Mouse (Mus musculus) heart, adult 2 months (tissue): ENCODE measurements around the gene Zfp719. TPM values are rescaled to one million over a fixed set of nuclear protein-coding genes. Genes with fewer than 3 reads are reported as not detected.
A peak's percentile ranks its signal among the peaks of the same experiment; 100 is the strongest.

Source experiments
- DNase-seq, 2 experiments: peaks; one replicate each; pipeline ENCODE4 v3.0.0; 2021
- H3K27ac ChIP-seq: fragments of 200-600 bp; 2 replicates; pipeline ENCODE4 v1.8.1; 2022
- H3K27me3 ChIP-seq: fragments of 200-500 bp; 2 replicates; pipeline ENCODE4 v1.6.1; 2012; ENCODE audit warnings: mild to moderate bottlenecking, low read length, inconsistent platforms, mixed read lengths; ENCODE audit not compliant: control insufficient read depth, insufficient read depth
- H3K36me3 ChIP-seq: fragments of 200-500 bp; 2 replicates; pipeline ENCODE4 v1.6.1; 2012; ENCODE audit warnings: low read length, inconsistent platforms; ENCODE audit not compliant: control insufficient read depth, insufficient read depth
- H3K4me1 ChIP-seq: fragments of 200-500 bp; 2 replicates; pipeline ENCODE4 v1.6.1; 2011; ENCODE audit warnings: low read length; ENCODE audit not compliant: control insufficient read depth, insufficient read depth
- H3K4me3 ChIP-seq: fragments of 200-600 bp; 2 replicates; pipeline ENCODE4 v1.8.1; 2022
- H3K79me2 ChIP-seq: fragments of 200-500 bp; replicated peaks from 2 replicates; pipeline ENCODE4 v1.6.1; 2012; ENCODE audit warnings: mild to moderate bottlenecking, inconsistent platforms, low read length, moderate library complexity, mixed read lengths; ENCODE audit not compliant: control insufficient read depth, insufficient read depth
- H3K9ac ChIP-seq: fragments of 200-500 bp; 2 replicates; pipeline ENCODE4 v1.6.1; 2012; ENCODE audit warnings: low read depth, mild to moderate bottlenecking, control low read depth, inconsistent platforms, low read length, mixed read lengths
- CTCF ChIP-seq: fragments of 200-600 bp; IDR thresholded peaks from 2 replicates; pipeline ENCODE4 v1.8.1; 2022; ENCODE audit warnings: antibody characterized with exemption, mild to moderate bottlenecking, moderate library complexity
- EP300 ChIP-seq: fragments of 200-500 bp; IDR thresholded peaks from 2 replicates; pipeline ENCODE4 v1.6.1; 2011; ENCODE audit warnings: low read depth, low read length, control low read depth; ENCODE audit not compliant: insufficient read depth
- POLR2A ChIP-seq: fragments of 200-500 bp; IDR thresholded peaks from 2 replicates; pipeline ENCODE4 v1.6.1; 2011; ENCODE audit warnings: mild to moderate bottlenecking, low read depth, low read length, control low read depth; ENCODE audit not compliant: insufficient read depth
- WGBS: fragments of 180-500 bp; shearing (Covaris S2); methylation state at CpG from one replicate; pipeline ENCODE4 v1.1.7; 2018; 5-methylcytosine and 5-hydroxymethylcytosine counted together
- intact Hi-C: fragments of 180-260 bp; cut with DNase I; formaldehyde crosslinking; loops from one replicate; pipeline ENCODE4 v1.15.1; 2025
- polyA plus RNA-seq: library from polyadenylated mRNA; depleted of rRNA; stranded (reverse); fragments of >200 nt; gene quantifications from 2 replicates; pipeline ENCODE4 v1.2.3, GENCODE M21; 2012
- total RNA-seq, 2 experiments: library from RNA; stranded (reverse); gene quantifications; 2 replicates each; pipeline ENCODE4 v1.2.3; 2021

Gene Zfp719
- total and polyA plus RNA-seq, 3 experiments = 1.4 to 5.9 (median 3.8) TPM

DNA sequence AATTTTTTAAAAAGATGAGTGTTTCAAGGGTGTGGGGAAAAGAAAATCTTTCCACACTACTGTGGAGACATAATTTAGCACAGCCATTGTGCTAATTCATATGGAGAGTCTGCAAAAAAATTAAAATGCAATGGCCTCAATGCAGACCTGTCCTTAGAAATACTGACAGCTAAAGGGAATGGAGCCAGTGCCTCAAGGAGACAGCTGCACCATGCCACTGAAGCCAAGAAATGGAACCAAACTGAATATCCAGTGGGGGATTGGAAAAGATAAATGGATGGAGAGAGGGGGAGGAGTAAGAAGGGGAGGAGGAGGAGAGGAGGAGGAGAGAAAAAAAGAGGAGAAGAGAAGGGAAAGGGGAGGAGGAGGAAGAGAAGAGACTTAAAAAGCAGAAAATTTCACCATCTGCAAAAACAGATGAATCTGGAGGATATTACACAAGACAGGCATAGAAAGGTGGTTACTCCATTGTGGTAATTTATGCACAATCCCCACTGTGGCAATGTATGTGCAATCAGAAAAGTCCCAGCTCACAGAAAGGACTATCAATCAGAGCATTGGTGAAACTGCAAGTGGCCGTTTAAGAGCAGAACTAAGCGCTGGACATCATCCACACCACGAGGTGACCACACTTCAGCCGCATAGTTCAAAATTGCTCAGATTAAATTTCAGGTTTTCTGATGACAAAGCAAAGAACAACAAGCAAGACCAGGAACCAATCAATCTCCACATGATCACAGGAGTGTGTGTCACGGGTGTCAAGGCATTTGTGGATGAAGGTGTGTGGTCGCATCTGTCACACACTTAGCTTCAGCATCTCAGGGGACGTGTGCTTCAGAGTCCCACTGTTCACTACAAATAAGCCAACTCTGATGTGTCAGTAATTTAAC is 33.5 kb upstream of the Zfp719 start:
- intact Hi-C loops = no loop called here
- H3K36me3 ChIP-seq = no peaks in the 10 kb centered on the region
- no peak overlapping the region for H3K27ac ChIP-seq
- no peak overlapping the region for H3K4me3 ChIP-seq
- no peak for DNase-seq
- H3K9ac ChIP-seq = no peak overlapping the region
- TF ChIP-seq EP300 (no peak), POLR2A (no peak)
- H3K27me3 ChIP-seq = no peaks in the 10 kb centered on the region; the same call in 1 of the 2 replicates
- no peaks in the 10 kb centered on the region for H3K79me2 ChIP-seq
- WGBS = 53% methylated on average over 7 of the region's 7 CpGs
- H3K4me1 ChIP-seq = no peaks in the 10 kb centered on the region

DNA sequence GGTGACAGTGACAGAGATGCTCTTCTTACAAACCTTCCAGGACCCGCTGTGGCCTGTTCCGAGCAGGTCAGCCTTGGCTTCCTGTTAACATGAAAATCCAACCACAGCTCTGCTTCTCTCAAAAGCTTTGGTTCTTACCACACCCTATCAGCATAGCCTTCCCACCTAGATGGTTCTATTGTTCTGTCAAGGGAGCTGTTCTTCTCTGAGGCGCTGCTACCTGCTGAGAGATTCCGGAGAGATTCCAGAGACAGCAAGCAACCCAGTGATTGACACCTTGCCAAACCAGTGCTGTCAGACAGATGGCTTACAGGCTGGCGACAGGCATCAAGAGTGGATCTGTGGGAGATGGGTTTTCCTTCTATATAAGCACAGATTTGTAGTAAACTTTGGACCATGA is 31.7 kb upstream of the Zfp719 start:
- intact Hi-C loops = no loop called here
- no peak overlapping the region for H3K9ac ChIP-seq
- H3K4me3 ChIP-seq = no peak overlapping the region
- WGBS = 34% methylated on average over 5 of the region's 5 CpGs
- no peak overlapping the region for H3K27ac ChIP-seq
- H3K4me1 ChIP-seq = no peaks in the 10 kb centered on the region
- TF ChIP-seq POLR2A (no peak), CTCF (no peak), EP300 (no peak)
- H3K79me2 ChIP-seq = no peaks in the 10 kb centered on the region
- H3K27me3 ChIP-seq = no peaks in the 10 kb centered on the region; the same call in 1 of the 2 replicates
- DNase-seq = no peak
- H3K36me3 ChIP-seq = no peaks in the 10 kb centered on the region

DNA sequence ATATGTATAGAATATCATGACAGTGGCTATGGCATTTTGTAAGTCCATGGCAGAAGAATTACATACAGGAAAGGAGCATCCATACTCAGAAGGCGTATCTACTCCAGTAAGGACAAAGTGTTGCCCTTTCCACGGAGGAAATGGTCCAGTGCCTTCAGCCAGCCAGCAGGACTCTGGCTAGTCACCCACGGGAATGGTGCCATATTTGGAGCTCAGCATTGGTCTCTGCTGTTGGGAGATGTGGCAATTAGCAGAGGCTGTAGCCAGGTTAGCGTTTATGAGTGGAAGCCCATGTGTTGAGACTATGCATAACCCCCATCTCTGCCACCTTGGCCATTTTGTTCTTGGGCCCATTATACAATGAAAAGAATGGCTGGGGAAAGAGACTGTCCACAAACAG is 31.2 kb upstream of the Zfp719 start:
- no peaks in the 10 kb centered on the region; the same call in 1 of the 2 replicates for H3K27me3 ChIP-seq
- TF ChIP-seq EP300 (no peak), POLR2A (no peak), CTCF (no peak)
- no peaks in the 10 kb centered on the region for H3K79me2 ChIP-seq
- no peak for DNase-seq
- intact Hi-C loops = no loop called here
- WGBS = 64% methylated on average over 4 of the region's 4 CpGs
- H3K9ac ChIP-seq = no peak overlapping the region
- H3K27ac ChIP-seq = no peak overlapping the region
- no peaks in the 10 kb centered on the region for H3K36me3 ChIP-seq
- no peak overlapping the region for H3K4me3 ChIP-seq
- no peaks in the 10 kb centered on the region; the same call in 1 of the 2 replicates for H3K4me1 ChIP-seq

DNA sequence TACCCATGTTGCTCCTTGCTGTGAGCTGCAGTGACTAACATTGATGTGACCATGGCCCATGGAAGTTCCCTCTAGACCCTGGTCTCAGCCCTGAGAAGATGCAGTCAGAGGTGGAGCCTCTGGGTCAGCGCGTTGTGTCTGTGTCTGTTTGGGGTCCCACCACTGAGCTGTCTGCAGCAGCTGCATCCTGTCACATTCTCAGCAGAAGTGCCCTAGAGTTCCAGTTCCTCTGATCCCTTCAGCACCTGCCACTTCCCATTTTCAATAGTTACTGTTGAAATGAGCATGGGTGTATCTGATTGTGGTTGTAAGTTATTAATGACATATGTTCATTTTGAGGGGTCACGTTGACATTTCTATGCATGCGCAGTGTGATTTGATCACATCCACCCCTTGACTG is 26.3 kb upstream of the Zfp719 start:
- no peaks in the 10 kb centered on the region for H3K27me3 ChIP-seq
- intact Hi-C loops = no loop called here
- no peak overlapping the region for H3K9ac ChIP-seq
- H3K4me1 ChIP-seq = peaks cover 4% of the 10 kb centered on the region
- no peaks in the 10 kb centered on the region for H3K79me2 ChIP-seq
- no peaks in the 10 kb centered on the region for H3K36me3 ChIP-seq
- 49% methylated on average over 4 of the region's 4 CpGs for WGBS
- TF ChIP-seq CTCF (no peak), POLR2A (no peak), EP300 (no peak)
- no peak overlapping the region for H3K27ac ChIP-seq
- no peak overlapping the region for H3K4me3 ChIP-seq
- DNase-seq = peak in 1 of 2 experiments; percentile 58

DNA sequence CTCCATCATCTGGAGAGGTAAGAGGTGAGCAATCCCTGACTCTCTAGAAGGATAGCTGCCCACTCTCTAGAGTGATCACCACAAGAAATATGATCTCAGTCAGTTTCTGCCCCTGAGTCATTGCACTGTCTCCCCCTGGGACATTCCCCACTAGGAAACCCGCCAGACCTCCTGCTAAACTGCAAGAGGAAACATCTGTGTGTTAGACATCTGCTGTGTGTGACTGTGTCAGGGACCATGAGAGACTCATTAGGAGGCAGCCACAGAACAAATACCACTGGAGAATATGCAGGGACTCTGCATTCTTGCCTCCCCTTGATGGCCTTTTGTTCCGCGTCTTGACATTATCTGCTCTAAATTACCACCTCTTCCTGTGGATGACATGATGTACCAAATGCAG is 24.9 kb upstream of the Zfp719 start:
- H3K27ac ChIP-seq = no peak overlapping the region
- no peaks in the 10 kb centered on the region for H3K27me3 ChIP-seq
- TF ChIP-seq CTCF (no peak), EP300 (no peak), POLR2A (no peak)
- DNase-seq = peak; percentile 62 to 65
- no peaks in the 10 kb centered on the region for H3K79me2 ChIP-seq
- intact Hi-C loops = no loop called here
- no peak overlapping the region for H3K9ac ChIP-seq
- no peak overlapping the region for H3K4me3 ChIP-seq
- no peaks in the 10 kb centered on the region for H3K36me3 ChIP-seq
- 17% methylated on average over 3 of the region's 3 CpGs for WGBS
- peaks cover 4% of the 10 kb centered on the region for H3K4me1 ChIP-seq

DNA sequence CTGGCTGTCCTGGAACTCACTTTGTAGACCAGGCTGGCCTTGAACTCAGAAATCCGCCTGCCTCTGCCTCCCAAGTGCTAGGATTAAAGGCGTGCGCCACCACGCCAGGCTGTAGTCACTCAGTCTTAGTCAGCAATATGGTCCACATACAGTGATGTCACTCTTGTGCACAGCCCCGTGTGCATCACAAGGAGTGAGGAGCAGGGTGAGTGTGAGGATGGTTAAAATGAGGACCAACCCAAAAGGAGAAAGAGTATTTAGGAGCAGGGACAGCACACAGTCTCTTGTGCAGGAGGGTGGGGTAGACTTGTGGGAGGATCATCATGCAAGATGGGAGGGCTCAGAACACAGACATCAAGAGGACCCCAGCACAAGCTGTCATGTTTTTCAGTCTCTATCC is 24.1 kb upstream of the Zfp719 start:
- WGBS = 85% methylated on average over 5 of the region's 5 CpGs
- no peaks in the 10 kb centered on the region for H3K27me3 ChIP-seq
- H3K27ac ChIP-seq = no peak overlapping the region
- no peak overlapping the region for H3K9ac ChIP-seq
- no peak for DNase-seq
- intact Hi-C loops = no loop called here
- TF ChIP-seq POLR2A = no peak
- TF ChIP-seq EP300 = no peak
- H3K36me3 ChIP-seq = no peaks in the 10 kb centered on the region
- H3K4me1 ChIP-seq = peaks cover 4% of the 10 kb centered on the region
- no peaks in the 10 kb centered on the region for H3K79me2 ChIP-seq
- H3K4me3 ChIP-seq = no peak overlapping the region
